Mouse (Mus musculus) MEL (cell line): ENCODE measurements around the gene Tmem44. TPM values are rescaled to one million over a fixed set of nuclear protein-coding genes. Genes with fewer than 3 reads are reported as not detected.

ENCODE experiments used
- DNase-seq: peaks from one replicate; pipeline ENCODE4 v3.0.0; 2011; ENCODE audit warnings: low read depth, low spot score
- H3K27ac ChIP-seq: 2 replicates; pipeline ENCODE4 v1.5.1; 2012; ENCODE audit warnings: low read depth, mild to moderate bottlenecking, control low read depth, low read length, moderate library complexity; ENCODE audit not compliant: control insufficient read depth
- H3K27me3 ChIP-seq, 2 experiments: fragments of 150-350 bp in 1 of 2; sonication (generic) in 1 of 2; 2 replicates each; pipeline ENCODE4 v1.6.1; 2012; ENCODE audit warnings: low read length in 2 of 2, mild to moderate bottlenecking in 2 of 2, improper control_type of control experiment in 1 of 2, moderate library complexity in 1 of 2; ENCODE audit not compliant: insufficient read depth in 2 of 2, control insufficient read depth in 1 of 2
- H3K36me3 ChIP-seq, 2 experiments: 2 replicates each; pipeline ENCODE4 v1.6.1; 2012 to 2014; ENCODE audit warnings: low read length in 2 of 2, improper control_type of control experiment in 1 of 2, inconsistent platforms in 1 of 2, mild to moderate bottlenecking in 1 of 2; ENCODE audit not compliant: insufficient read depth in 2 of 2, control insufficient read depth in 1 of 2
- H3K4me1 ChIP-seq, 2 experiments: fragments of 150-350 bp in 1 of 2; sonication (generic) in 1 of 2; 2 replicates each; pipeline ENCODE4 v1.6.1; 2012; ENCODE audit warnings: low read length in 2 of 2, improper control_type of control experiment in 1 of 2, mild to moderate bottlenecking in 1 of 2; ENCODE audit not compliant: insufficient read depth in 2 of 2, control insufficient read depth in 1 of 2
- H3K4me3 ChIP-seq, 2 experiments: fragments of 150-350 bp in 1 of 2; sonication (generic) in 1 of 2; 2 replicates each; pipeline ENCODE4 v1.5.1; 2012; ENCODE audit warnings: low read depth in 2 of 2, low read length in 2 of 2, mild to moderate bottlenecking in 2 of 2, moderate library complexity in 2 of 2, control low read depth in 1 of 2, improper control_type of control experiment in 1 of 2; ENCODE audit not compliant: control insufficient read depth in 1 of 2, insufficient read depth in 1 of 2
- H3K79me2 ChIP-seq: 2 replicates; pipeline ENCODE4 v1.6.1; 2012; ENCODE audit warnings: mild to moderate bottlenecking, low read length, moderate library complexity; ENCODE audit not compliant: control insufficient read depth, poor library complexity, insufficient read depth
- H3K9ac ChIP-seq: 2 replicates; pipeline ENCODE4 v1.6.1; 2012; ENCODE audit warnings: low read depth, mild to moderate bottlenecking, control low read depth, low read length, moderate library complexity; ENCODE audit not compliant: control insufficient read depth, poor library complexity, severe bottlenecking
- H3K9me3 ChIP-seq: fragments of 150-350 bp; sonication (generic); replicated peaks from 2 replicates; pipeline ENCODE4 v1.6.1; 2012; ENCODE audit warnings: mild to moderate bottlenecking, low read length, improper control_type of control experiment, moderate library complexity; ENCODE audit not compliant: insufficient read depth
- BHLHE40 ChIP-seq: IDR thresholded peaks from 2 replicates; pipeline ENCODE4 v1.6.1; 2012; ENCODE audit warnings: low read depth, mild to moderate bottlenecking, inconsistent platforms, low read length, improper control_type of control experiment, borderline replicate concordance
- CHD1 ChIP-seq: IDR thresholded peaks from 2 replicates; pipeline ENCODE4 v1.6.1; 2012; ENCODE audit warnings: low read depth, mild to moderate bottlenecking, inconsistent platforms, low read length, improper control_type of control experiment
- CHD2 ChIP-seq: IDR thresholded peaks from 2 replicates; pipeline ENCODE4 v1.6.1; 2011; ENCODE audit warnings: low read length, improper control_type of control experiment
- E2F4 ChIP-seq: IDR thresholded peaks from 2 replicates; pipeline ENCODE4 v1.6.1; 2011; ENCODE audit warnings: low read depth, low read length, improper control_type of control experiment, borderline replicate concordance
- EP300 ChIP-seq, 2 experiments: IDR thresholded peaks; 2 replicates each; pipeline ENCODE4 v1.6.1; 2011; ENCODE audit warnings: improper control_type of control experiment in 2 of 2, low read length in 2 of 2, low read depth in 1 of 2, mild to moderate bottlenecking in 1 of 2
- ETS1 ChIP-seq: IDR thresholded peaks from 2 replicates; pipeline ENCODE4 v1.6.1; 2012; ENCODE audit warnings: low read depth, mild to moderate bottlenecking, inconsistent platforms, low read length, improper control_type of control experiment, moderate library complexity
- GABPA ChIP-seq: IDR thresholded peaks from 2 replicates; pipeline ENCODE4 v1.6.1; 2012; ENCODE audit warnings: low read depth, mild to moderate bottlenecking, inconsistent platforms, low read length, improper control_type of control experiment, moderate library complexity
- GATA1 ChIP-seq: IDR thresholded peaks from 2 replicates; pipeline ENCODE4 v1.6.1; 2011; ENCODE audit warnings: low read depth, low read length, improper control_type of control experiment
- HCFC1 ChIP-seq: IDR thresholded peaks from 2 replicates; pipeline ENCODE4 v1.6.1; 2012; ENCODE audit warnings: low read depth, mild to moderate bottlenecking, inconsistent platforms, low read length, improper control_type of control experiment, moderate library complexity
- JUND ChIP-seq: IDR thresholded peaks from 2 replicates; pipeline ENCODE4 v1.6.1; 2011; ENCODE audit warnings: low read depth, mild to moderate bottlenecking, improper control_type of control experiment, low read length
- KAT2A ChIP-seq: conservative IDR thresholded peaks from 2 replicates; pipeline ENCODE4 v1.6.1; 2012; ENCODE audit warnings: low read depth, low read length, improper control_type of control experiment, inconsistent platforms
- MAFK ChIP-seq: IDR thresholded peaks from 2 replicates; pipeline ENCODE4 v1.6.1; 2011; ENCODE audit warnings: low read depth, mild to moderate bottlenecking, low read length, improper control_type of control experiment, borderline replicate concordance
- MAZ ChIP-seq: IDR thresholded peaks from 2 replicates; pipeline ENCODE4 v1.6.1; 2012; ENCODE audit warnings: low read depth, mild to moderate bottlenecking, inconsistent platforms, low read length, improper control_type of control experiment
- MXI1 ChIP-seq: IDR thresholded peaks from 2 replicates; pipeline ENCODE4 v1.6.1; 2011; ENCODE audit warnings: mild to moderate bottlenecking, low read depth, low read length, improper control_type of control experiment
- MYC ChIP-seq: IDR thresholded peaks from 2 replicates; pipeline ENCODE4 v1.6.1; 2011; ENCODE audit warnings: low read depth, mild to moderate bottlenecking, low read length, improper control_type of control experiment, moderate library complexity
- NELFE ChIP-seq: IDR thresholded peaks from 2 replicates; pipeline ENCODE4 v1.6.1; 2011; ENCODE audit warnings: low read depth, low read length, improper control_type of control experiment
- POLR2A ChIP-seq, 2 experiments: IDR thresholded peaks; 2 replicates each; pipeline ENCODE4 v1.6.1; 2011 to 2012; ENCODE audit warnings: low read length in 2 of 2, mild to moderate bottlenecking in 2 of 2, control low read depth in 1 of 2, improper control_type of control experiment in 1 of 2, low read depth in 1 of 2, moderate library complexity in 1 of 2; ENCODE audit not compliant: control insufficient read depth in 1 of 2, insufficient read depth in 1 of 2, poor library complexity in 1 of 2
- POLR2AphosphoS5 ChIP-seq: IDR thresholded peaks from 2 replicates; pipeline ENCODE4 v1.6.1; 2012; ENCODE audit warnings: low read depth, borderline replicate concordance, mild to moderate bottlenecking, inconsistent platforms, low read length, moderate library complexity, mixed read lengths
- RCOR1 ChIP-seq: IDR thresholded peaks from 2 replicates; pipeline ENCODE4 v1.6.1; 2012; ENCODE audit warnings: low read depth, mild to moderate bottlenecking, inconsistent platforms, low read length, improper control_type of control experiment
- SIN3A ChIP-seq: IDR thresholded peaks from 2 replicates; pipeline ENCODE4 v1.6.1; 2012; ENCODE audit warnings: low read length, improper control_type of control experiment, inconsistent platforms
- SMC3 ChIP-seq: IDR thresholded peaks from 2 replicates; pipeline ENCODE4 v1.6.1; 2011; ENCODE audit warnings: low read depth, low read length, improper control_type of control experiment
- TAL1 ChIP-seq: IDR thresholded peaks from 2 replicates; pipeline ENCODE4 v1.6.1; 2012; ENCODE audit warnings: mild to moderate bottlenecking, inconsistent platforms, low read length, moderate library complexity, mixed read lengths
- TBP ChIP-seq: IDR thresholded peaks from 2 replicates; pipeline ENCODE4 v1.8.0; 2011; ENCODE audit warnings: low read depth, low read length, improper control_type of control experiment
- UBTF ChIP-seq: IDR thresholded peaks from 2 replicates; pipeline ENCODE4 v1.6.1; 2012; ENCODE audit warnings: low read depth, mild to moderate bottlenecking, inconsistent platforms, low read length, improper control_type of control experiment, moderate library complexity, borderline replicate concordance; ENCODE audit not compliant: insufficient read depth
- USF1 ChIP-seq: IDR thresholded peaks from 2 replicates; pipeline ENCODE4 v1.6.1; 2014; ENCODE audit warnings: low read depth, mild to moderate bottlenecking, inconsistent platforms, low read length, improper control_type of control experiment, moderate library complexity
- USF2 ChIP-seq, 2 experiments: IDR thresholded peaks; 2 replicates each; pipeline ENCODE4 v1.6.1; 2011 to 2012; ENCODE audit warnings: improper control_type of control experiment in 2 of 2, low read length in 2 of 2, borderline replicate concordance in 1 of 2, inconsistent platforms in 1 of 2, low read depth in 1 of 2, mild to moderate bottlenecking in 1 of 2; ENCODE audit not compliant: insufficient read depth in 1 of 2
- ZC3H11A ChIP-seq: IDR thresholded peaks from 2 replicates; pipeline ENCODE4 v1.6.1; 2012; ENCODE audit warnings: low read depth, mild to moderate bottlenecking, inconsistent platforms, low read length, improper control_type of control experiment
- ZNF384 ChIP-seq: IDR thresholded peaks from 2 replicates; pipeline ENCODE4 v1.6.1; 2012; ENCODE audit warnings: low read depth, mild to moderate bottlenecking, inconsistent platforms, low read length, improper control_type of control experiment
- polyA plus RNA-seq, 2 experiments: library from polyadenylated mRNA; stranded (reverse) in 1 of 2; unstranded in 1 of 2; fragments of >175 nt in 1 of 2; fragments of >200 nt in 1 of 2; gene quantifications; 2 replicates each; pipeline versions ENCODE4 v1.2.1 to v1.2.4; 2012; ENCODE audit warnings: low replicate concordance in 2 of 2, low read depth in 1 of 2; ENCODE audit not compliant: insufficient read length in 2 of 2, insufficient read depth in 1 of 2, missing spikeins in 1 of 2
- total RNA-seq: library from RNA; depleted of rRNA; stranded (reverse); fragments of 300-350 nt; gene quantifications from 2 replicates; pipeline ENCODE4 v1.2.3, GENCODE M21; 2012

Gene Tmem44
- total and polyA plus RNA-seq, 3 experiments: 0.50 to 1.4 TPM; not detected in 1

DNA sequence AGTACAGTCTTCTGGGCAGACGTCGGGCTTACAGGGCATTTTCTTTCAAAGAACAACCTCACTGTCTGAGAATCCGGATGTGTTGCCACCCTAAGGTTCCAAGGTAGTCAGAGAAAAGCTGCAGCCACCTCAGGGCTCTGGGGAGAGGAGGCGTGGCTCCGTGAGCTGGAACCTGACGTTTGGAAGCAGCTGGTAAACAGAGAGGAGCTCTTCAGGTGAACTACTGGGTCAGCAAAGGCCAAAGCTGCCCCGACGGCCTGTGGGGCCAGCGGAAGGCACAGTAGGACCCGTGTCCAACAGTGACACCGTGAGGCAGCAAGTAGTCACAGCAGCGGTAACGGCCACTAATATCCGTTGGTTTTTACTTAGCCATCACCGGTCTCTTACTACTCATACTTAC is 46.7 kb downstream of the Tmem44 start (continued):
- peak; percentile 93 for TF ChIP-seq ZC3H11A

DNA sequence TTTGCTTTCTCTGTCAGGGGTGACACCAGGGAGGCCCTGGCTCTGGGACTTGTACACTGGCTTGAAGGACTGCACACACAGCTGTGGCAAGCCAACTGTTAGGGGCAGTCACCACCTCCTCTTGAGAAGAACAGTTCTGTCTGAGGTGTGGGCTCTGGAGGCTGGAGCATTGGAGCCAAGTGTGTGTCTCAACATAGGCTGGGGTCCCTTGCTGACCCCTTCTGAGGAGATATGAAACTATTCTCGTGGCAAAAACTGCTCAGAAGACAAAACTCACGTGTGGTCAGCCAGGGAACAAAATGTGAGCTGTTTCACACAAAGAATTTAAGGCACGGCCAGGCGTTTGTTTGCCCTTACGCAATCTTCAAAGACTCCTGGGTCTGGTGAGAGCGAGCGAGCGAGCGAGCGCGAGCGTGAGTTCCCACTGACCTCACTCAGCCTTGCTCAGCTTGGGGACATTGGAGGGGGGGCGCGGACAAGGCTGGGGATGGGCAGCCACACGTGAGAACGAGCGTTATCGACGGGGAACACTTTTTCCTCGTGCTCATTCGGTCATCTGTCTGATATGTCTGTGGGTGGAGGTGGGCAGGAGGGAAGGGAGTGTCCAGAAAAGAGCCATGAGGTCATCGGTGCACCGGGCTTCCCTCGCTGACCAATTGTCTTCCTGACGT is 48.3 kb downstream of the Tmem44 start:
- no peak overlapping the region for H3K4me3 ChIP-seq
- TF ChIP-seq USF2 (IDR thresholded peaks at IDR 0.05; ENCODE audit: borderline replicate concordance in 1 of 2, insufficient read depth in 1 of 2, low read depth in 1 of 2, low read length in 2 of 2) (no peak), HCFC1 (no peak), RCOR1 (no peak), KAT2A (no peak), NELFE (no peak), CHD1 (no peak), TBP (no peak), MAZ (no peak), MXI1 (no peak), POLR2A (IDR thresholded peaks at IDR 0.05; ENCODE audit: control insufficient read depth in 1 of 2, insufficient read depth in 1 of 2, low read depth in 1 of 2, low read length in 2 of 2, poor library complexity in 1 of 2) (no peak), JUND (no peak), SMC3 (no peak), POLR2AphosphoS5 (no peak), USF1 (no peak), BHLHE40 (no peak), ZNF384 (no peak), EP300 (IDR thresholded peaks at IDR 0.05; ENCODE audit: low read depth in 1 of 2, low read length in 2 of 2) (no peak), CHD2 (no peak)
- TF ChIP-seq, all 39 proteins: peak for 0

DNA sequence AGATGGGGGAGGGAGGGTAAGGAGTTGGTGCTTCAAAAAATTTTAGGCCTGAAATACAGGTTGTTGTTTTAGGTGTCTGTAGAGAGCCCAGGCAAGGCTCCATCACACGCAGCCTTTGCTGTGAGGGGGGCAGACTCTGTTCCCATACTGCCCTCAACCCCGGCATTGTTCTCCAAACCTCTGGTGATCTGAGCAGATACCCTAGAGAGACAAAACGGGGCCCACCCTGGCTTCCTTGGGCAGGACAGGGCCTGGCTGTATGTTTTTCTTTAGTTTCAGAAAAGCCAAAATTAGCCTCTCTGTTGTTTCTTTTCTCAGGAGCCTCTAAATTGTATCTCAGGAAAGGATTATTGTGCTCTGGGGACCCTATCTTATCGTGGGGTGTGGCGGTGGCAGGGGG is 49.0 kb downstream of the Tmem44 start:
- TF ChIP-seq ETS1: no peak
- TF ChIP-seq E2F4: no peak
- TF ChIP-seq SIN3A: no peak
- TF ChIP-seq HCFC1: no peak
- no peak for TF ChIP-seq CHD2
- TF ChIP-seq JUND: no peak
- no peak for TF ChIP-seq CHD1
- no peak for TF ChIP-seq USF1
- no peak for TF ChIP-seq NELFE
- TF ChIP-seq GABPA: no peak
- TF ChIP-seq UBTF: no peak
- TF ChIP-seq EP300 (IDR thresholded peaks at IDR 0.05; ENCODE audit: low read depth in 1 of 2, low read length in 2 of 2): no peak
- no peak for TF ChIP-seq TAL1
- TF ChIP-seq MYC: no peak
- no peak for TF ChIP-seq ZNF384
- no peak for TF ChIP-seq MAFK
- no peak for TF ChIP-seq GATA1
- H3K79me2 ChIP-seq: no peaks in the 10 kb centered on the region
- no peak overlapping the region for H3K27ac ChIP-seq
- peaks cover 0 to 7% of the 10 kb centered on the region in 2 experiments; a peak in 2 of 4 replicates for H3K36me3 ChIP-seq
- H3K4me1 ChIP-seq: peaks cover 0 to 10% of the 10 kb centered on the region in 2 experiments; a peak in 2 of 4 replicates
- no peak overlapping the region for H3K4me3 ChIP-seq
- no peak overlapping the region for H3K9ac ChIP-seq
- no peaks in the 10 kb centered on the region for H3K9me3 ChIP-seq
- DNase-seq: no peak
- H3K27me3 ChIP-seq: no peaks in the 10 kb centered on the region

More for the DNA sequence above, 48.3 kb downstream of the Tmem44 start:
- Histone ChIP-seq H3K9me3 (no peaks in the 10 kb centered on the region), H3K4me1 (peaks cover 0 to 10% of the 10 kb centered on the region in 2 experiments; a peak in 2 of 4 replicates), H3K9ac (no peak overlapping the region), H3K36me3 (peaks cover 0 to 7% of the 10 kb centered on the region in 2 experiments; a peak in 2 of 4 replicates), H3K79me2 (no peaks in the 10 kb centered on the region), H3K27me3 (no peaks in the 10 kb centered on the region), H3K27ac (no peak overlapping the region)
- no peak for DNase-seq
